Mouse (Mus musculus): Measurements from ENCODE around the gene Ugt1a2.

Ugt1a2 gene

DNA sequence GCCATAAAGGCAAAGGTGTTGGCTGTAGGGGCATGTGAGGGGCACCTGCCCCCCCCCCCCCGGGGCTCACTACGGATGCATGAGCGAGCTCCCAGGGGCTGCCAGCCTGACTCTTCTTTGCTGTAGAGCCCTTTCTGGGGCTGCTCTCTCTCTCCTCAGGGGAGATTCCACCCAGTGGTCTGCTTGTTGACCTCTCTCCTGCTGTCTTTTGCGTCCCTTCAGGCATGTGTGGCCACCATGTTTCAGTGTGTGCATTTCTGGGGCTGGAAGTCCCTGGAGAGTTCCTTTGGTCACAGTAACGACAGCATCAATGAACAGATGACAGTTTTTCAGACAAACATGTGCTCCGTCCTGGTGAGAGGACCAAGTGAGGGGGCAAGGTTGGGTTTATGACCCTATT, 58.0 kb downstream of the Ugt1a2 start:
- DNase-seq (ENCODE audit: low spot score) = no peak

DNA sequence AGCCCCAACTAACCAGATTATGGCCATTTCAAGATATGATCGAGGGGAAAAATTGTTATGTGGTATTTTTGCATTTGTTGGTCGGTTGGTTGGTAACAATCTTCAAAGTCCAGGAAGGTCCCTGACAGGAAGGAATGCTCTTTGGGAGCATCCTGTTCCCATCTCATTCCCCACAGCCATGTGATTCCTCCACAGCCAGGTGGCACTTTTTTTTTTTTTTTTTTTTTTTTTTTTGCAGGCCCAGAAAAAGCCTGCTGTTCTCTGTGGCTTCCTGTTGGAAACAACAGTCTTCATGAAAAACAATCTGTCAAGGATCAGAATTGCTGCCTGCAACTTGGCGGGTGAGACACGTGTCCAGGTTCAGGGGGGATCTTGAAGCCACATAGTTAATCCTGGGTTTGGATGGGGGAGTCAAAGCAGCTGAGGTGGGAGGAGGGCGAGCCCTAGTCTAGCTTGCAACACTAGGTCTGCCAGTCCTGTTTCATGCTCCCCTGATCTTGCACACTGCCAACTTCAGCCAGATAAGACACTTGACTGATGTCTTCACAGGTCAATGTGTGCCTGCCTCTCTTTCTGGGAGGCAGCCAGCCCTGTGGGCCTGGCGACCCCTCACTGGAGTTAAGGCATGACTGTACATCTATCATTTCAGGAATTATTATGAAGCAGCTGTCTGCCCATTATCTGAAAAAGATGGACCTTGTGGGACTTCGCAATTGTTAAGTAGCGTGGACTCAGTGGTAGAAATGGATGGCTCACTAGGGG, 58.7 kb downstream of the Ugt1a2 start:
- DNase-seq (ENCODE audit: low spot score) = no peak

DNA sequence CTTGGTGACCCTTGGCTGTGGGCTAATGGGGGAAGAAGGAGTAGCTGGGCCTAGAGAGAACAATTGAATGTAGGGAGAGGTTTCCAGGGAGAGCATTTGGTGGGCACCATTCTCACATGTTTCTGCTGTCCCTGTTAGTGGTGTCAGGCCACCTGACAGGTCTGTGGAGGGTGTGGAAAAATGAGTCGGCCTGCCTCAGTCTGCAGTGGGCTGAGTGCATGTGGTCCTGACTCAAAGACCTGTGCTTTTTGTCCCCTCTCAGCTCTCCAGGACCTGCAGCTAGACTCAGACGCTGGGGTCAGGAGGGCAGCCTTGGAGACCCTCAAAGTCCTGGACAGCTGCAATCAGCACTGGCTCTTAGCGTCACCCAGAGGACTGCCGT, 59.2 kb downstream of the Ugt1a2 start:
- no peak for DNase-seq (ENCODE audit: low spot score)

DNA sequence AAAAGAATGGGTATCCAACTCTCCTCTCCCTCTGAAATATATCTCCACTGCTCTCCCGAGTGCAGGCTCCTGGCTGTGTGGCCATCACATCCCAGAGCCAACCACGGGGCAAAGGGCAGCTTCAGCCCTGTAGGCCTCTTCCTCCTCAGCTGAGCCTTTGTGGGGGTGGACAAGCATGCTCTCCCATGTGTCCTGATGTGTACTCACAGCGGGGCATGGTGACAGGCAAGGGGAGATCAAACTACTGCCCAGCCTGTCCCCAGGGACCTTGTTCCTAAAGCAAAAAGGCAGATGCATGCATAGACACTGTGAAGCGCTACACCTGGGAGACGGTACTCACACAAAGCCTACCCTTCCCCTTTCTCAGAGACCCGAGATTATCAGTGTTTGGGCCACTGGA, 59.7 kb downstream of the Ugt1a2 start:
- DNase-seq (ENCODE audit: low spot score) = no peak

DNA sequence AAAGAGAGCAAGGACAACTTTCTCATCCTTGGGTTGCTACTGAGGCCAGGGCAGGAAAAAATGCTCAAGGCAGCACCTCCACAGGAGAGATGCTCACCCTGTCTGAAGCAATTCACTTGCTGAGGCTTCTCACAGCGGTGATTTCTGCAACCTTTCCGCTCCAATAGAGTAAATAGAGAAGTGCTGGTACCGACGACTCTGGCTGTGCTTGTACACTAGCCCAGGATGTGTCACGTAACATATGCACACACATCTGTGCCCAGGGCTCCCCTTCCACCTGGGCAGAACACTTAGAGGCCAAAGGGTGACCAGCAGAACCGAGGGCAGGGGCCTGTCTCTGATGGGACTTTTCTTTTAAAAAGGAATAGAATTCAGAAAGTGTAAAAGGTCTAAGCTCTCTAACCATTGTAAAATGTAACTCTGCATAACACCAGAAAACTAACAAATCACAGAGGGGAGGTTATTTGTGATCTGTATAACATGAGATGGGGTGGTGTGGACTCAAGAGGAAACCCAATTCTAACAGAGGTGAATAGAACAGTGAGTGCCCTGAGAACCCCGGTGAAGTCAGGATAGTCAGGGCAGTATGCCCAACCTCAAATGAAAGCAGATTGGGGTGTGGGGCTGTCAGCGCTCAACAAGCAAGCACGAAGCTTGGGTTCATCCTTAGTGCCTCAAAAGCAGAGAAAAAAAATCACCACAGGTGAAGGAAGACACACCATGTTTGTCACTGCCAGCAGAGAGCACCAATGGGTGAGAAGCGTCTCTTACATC, 60.4 kb downstream of the Ugt1a2 start:
- DNase-seq (ENCODE audit: low spot score) = no peak

DNA sequence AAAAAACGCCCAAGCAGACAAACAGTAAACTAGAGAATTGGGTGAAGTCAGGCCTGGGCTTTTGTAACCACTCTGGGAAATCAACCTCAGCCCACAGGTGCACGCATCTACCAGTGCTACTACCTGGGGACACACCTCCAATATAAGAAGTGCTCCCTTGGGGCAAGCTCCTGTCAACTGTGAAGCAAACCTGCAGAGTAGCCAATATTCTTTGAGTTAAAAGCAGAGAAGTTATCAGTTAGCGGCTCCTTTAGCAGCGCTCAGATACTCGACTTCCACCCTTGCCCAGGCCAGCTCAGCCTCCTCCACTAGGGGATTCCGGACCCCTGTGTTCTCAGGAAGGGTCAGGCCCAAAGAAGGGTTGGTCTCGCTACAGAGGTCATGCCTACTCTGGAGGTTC, 61.3 kb downstream of the Ugt1a2 start:
- DNase-seq (ENCODE audit: low spot score) = no peak

DNA sequence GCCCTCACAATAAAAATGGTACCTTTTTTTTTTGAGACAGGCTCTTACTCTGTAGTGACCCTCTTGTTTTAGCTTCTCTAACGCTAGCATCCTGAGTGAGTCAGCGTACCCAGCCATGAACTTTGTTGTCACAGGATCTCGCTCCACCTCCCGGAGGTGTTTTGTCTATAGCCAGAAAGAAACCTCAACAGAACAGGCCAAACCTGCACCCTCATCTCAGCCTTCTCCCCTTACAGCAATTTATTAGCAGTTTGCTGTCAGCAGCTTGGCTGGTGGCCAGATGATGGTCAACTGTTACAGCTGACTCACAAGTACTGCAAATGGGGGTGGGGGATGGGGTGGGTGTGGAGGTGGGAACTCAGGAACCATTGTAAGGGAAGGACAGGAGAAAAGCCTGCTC, 61.9 kb downstream of the Ugt1a2 start:
- DNase-seq (ENCODE audit: low spot score) = no peak

DNA sequence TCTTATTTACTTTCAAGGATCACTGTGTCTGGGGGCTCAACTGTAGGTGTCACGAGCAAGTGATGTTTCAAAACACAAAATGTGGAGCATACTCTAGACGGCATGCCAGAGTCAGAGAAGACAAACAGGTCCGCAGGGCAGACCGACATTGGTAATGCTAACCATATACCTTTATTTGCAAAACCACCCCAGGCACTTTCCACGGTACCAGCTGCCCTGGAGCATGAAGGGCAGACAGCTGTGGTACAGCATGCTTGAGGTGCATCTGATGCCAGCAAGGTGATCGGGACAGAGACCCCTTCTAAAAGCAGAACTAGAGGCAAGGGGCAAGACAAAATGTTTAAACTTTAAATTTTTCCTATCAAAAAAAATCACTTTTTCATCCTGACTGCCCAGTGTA, 62.6 kb downstream of the Ugt1a2 start:
- no peak for DNase-seq (ENCODE audit: low spot score)

DNA sequence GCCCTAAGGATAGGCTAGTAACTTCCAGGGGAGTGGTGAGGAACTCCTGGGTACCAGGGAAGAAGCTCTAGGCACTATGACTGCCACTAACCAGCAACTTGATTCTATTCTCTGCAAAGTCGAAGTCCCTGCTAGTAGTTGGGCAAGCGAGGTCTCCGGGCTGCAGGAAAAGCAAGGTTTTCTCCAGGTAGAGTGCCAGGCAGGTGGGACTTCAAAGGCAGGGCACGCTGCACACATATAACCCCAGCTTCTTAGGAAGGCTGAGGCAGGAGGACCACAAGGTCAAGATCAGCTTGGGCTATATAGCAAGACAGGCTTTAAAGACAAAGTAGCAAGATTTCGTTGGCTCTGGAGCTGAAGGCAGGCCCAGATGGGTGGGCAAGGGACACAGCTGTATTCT, 63.4 kb downstream of the Ugt1a2 start:
- DNase-seq (ENCODE audit: low spot score) = no peak

DNA sequence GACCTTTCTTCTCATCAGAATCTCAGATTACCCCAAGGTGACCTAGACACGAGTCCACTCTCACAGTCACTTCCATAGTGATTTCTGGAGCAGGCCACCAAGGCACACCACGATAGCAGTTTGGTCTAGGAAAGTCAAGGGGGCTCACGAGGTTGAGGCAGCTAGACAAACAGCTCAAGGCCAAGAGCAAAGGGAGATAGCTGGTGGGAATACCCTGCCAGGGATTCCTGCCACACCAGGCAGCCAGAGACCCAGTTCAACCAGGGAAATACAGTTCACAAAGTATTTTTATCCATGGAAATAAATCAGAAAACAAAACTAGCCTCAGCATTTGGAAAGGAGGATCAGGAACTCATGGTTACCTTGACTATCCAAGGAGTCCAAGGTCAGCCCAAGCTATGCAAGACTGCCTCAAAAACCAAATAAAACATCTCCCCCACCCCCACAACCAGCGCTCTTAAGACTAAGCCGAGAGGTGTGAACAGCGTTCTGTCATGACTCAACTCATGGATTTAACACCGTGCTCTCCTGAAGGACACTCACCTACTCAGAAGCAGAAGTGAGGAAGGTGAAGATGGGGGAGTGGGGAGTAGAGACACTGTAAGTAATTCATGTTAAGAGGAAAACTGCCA, 64.0 kb downstream of the Ugt1a2 start:
- DNase-seq (ENCODE audit: low spot score) = no peak

DNA sequence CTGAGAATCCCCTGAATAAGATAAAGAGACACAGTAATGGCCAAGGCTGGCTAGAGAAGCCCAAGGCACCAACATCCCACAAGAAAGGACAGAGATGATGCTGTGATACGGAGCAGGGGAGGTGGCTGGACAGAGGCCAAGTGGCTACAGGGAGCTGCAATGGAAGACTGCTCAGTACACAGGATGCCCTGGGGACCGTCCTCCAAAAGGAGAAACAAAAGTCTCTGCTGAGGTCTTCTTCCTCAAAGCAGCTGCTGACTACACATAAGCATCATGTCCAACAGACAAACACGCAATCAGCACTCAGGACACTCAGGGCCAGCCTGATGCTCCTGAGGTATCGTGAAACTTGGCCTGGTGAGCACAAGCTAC, 64.5 kb downstream of the Ugt1a2 start:
- DNase-seq (ENCODE audit: low spot score) = no peak

DNA sequence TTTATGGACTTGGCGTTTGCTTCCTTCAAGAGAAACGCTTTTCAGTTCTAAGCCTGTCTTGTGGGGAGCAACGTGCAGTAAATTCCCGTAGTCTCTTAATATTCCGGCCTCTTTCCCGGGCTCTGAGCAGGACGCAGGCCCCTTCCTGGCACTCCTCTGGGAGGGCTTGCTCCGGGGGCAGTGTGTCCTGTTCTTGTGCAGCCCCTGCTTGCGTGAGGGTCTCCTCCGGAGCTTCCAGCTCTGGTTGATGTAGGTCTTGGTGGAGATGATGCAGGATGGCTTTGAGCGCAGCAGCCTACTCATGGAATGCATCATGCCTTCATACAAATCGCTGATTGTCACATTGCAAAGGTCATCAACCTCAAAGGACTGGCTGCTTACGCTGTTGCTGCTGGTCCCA, 65.7 kb downstream of the Ugt1a2 start:
- no peak for DNase-seq (ENCODE audit: low spot score)

DNA sequence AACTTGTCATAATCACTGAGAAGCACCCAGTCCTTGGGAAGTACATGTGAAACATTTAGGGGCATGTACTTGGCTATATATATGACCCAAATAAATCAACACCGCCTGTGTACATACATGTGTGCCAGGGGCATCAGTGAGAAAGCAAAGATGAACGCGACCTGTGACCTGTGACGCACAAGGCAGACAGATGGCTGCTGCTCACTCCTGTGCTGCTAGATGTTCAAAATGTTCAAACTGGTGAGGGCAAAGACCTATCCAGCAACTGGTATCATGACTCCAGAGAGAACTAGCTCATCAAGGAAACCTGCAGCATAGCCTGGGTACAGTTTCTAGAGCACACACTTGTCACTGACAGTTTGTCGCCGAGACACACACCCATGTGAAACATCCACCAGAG, 67.1 kb downstream of the Ugt1a2 start:
- no peak for DNase-seq (ENCODE audit: low spot score)

DNA sequence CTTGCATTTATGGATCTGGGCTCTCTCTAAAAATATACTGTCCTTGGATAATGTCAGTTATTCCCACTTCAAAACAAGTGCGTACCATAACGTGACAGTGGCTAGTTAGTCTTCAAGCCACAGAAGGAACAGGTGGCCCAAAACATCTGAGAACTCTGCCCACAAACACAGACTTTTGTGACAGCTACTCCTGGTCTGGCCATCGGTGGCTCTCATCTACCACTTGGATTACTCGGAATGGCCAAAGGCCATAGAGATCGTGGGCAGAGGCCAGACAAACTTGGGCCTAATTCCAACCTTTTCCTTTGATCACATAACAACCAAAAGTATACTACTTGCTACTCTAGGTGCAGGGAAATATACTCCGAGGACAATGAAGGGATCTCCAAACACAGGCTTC, 67.7 kb downstream of the Ugt1a2 start:
- DNase-seq (ENCODE audit: low spot score) = no peak
